Mouse (Mus musculus) C2C12 (cell line): ENCODE data around the gene Hspbp1.

Experiments used
- CEBPB ChIP-seq: IDR thresholded peaks from one replicate; pipeline ENCODE4 v1.6.1; 2011; ENCODE audit warnings: low read depth, mild to moderate bottlenecking, control low read depth, moderate library complexity
- CTCF ChIP-seq: IDR thresholded peaks from one replicate; pipeline ENCODE4 v1.5.1; 2011; ENCODE audit not compliant: control insufficient read depth, insufficient read depth, insufficient read length
- FOSL1 ChIP-seq: IDR thresholded peaks from one replicate; pipeline ENCODE4 v1.8.0; 2011; ENCODE audit warnings: mild to moderate bottlenecking, low read length; ENCODE audit not compliant: poor library complexity, insufficient read depth, severe bottlenecking
- MAX ChIP-seq: IDR thresholded peaks from one replicate; pipeline ENCODE4 v1.6.1; 2011; ENCODE audit warnings: mild to moderate bottlenecking, control low read depth
- MYOD1 ChIP-seq: IDR thresholded peaks from one replicate; pipeline ENCODE4 v1.6.1; 2011; ENCODE audit warnings: low read depth; ENCODE audit not compliant: control insufficient read depth, insufficient read length
- MYOG ChIP-seq: IDR thresholded peaks from one replicate; pipeline ENCODE4 v1.6.1; 2011; ENCODE audit not compliant: control insufficient read depth, insufficient read length; ENCODE audit errors: extremely low read depth
- USF1 ChIP-seq: IDR thresholded peaks from one replicate; pipeline ENCODE4 v1.6.1; 2011; ENCODE audit warnings: low read depth, mild to moderate bottlenecking, control low read depth, moderate library complexity

DNA sequence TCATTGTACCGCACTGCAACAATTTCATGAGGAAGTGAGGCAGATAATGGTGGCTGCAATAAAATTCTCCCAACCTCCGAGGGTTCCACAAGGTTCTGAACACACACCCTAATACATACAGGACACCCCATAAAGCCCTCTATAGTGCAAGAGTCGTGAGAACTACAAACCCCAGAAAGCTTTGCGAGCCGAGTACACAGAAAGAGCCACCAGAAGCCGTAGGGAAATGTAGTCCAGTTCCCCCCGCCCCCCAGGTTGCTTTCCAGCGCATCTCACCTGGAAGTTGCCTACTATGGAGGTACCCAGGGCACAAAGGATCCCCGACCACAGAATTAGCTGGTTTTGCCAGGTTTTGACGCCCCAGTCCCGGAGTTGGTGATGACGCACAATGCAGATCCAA, 38.6 kb upstream of the Hspbp1 start:
- TF ChIP-seq CEBPB, result no peak
- no peak for TF ChIP-seq MAX
- no peak for TF ChIP-seq USF1
- TF ChIP-seq CTCF, result no peak
- TF ChIP-seq MYOG, result no peak
- no peak for TF ChIP-seq FOSL1
- no peak for TF ChIP-seq MYOD1
